Mouse (Mus musculus): Measurements from ENCODE around the gene B4galnt2. TPM values are rescaled to one million over a fixed set of nuclear protein-coding genes. Genes with fewer than 3 reads are reported as not detected.

Gene B4galnt2
- polyA plus RNA-seq, 1 experiment: 0.15 TPM

GRCm38 (mm10) chr11:95861397-95861796 lies 53.3 kb downstream of the B4galnt2 start:
- H3K4me1 ChIP-seq: peaks cover 27% of the 10 kb centered on the region

DNA sequence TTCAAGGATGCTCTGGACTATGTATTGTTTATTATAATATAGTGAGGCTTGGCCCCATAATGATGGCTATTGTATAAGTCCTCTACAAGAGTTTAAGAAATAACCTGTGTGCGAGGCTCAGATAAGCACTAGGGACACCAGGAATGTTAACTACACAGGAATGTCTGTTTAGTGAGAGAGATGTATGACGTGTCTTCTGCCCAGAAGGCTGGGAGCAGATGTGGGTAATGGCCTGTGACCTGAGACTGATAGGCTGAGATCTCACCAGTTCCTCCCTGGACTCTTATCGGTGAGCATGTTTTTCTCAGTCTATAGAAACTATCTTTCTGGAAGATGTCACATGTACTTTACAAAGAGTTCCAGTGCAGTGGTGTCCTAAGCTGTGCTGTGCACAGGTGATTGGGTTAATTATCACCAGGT lies 54.6 kb downstream of the B4galnt2 start:
- H3K36me3 ChIP-seq (replicated peaks; ENCODE audit: low read length): peaks cover 24% of the 10 kb centered on the region
- TF ChIP-seq FLI1 (IDR thresholded peaks at IDR 0.05; ENCODE audit: low read length) (no peak), GATA1 (IDR thresholded peaks at IDR 0.05; ENCODE audit: borderline replicate concordance, low read length) (no peak)
- no peaks in the 10 kb centered on the region for H3K9me3 ChIP-seq
- H3K27me3 ChIP-seq (replicated peaks): no peaks in the 10 kb centered on the region
- H3K4me1 ChIP-seq: peaks cover 23% of the 10 kb centered on the region
- peak overlapping the region; percentile 97 for H3K4me3 ChIP-seq (replicated peaks)

More at GRCm38 (mm10) chr11:95861397-95861796, 53.3 kb downstream of the B4galnt2 start:
- no peaks in the 10 kb centered on the region for H3K9me3 ChIP-seq
- peaks cover 2% of the 10 kb centered on the region for H3K27me3 ChIP-seq (replicated peaks)
- TF ChIP-seq GATA1 (IDR thresholded peaks at IDR 0.05; ENCODE audit: borderline replicate concordance, low read length) (no peak), FLI1 (IDR thresholded peaks at IDR 0.05; ENCODE audit: low read length) (no peak)
- no peak overlapping the region for H3K4me3 ChIP-seq (replicated peaks)
- H3K36me3 ChIP-seq (replicated peaks; ENCODE audit: low read length): peaks cover 29% of the 10 kb centered on the region

DNA sequence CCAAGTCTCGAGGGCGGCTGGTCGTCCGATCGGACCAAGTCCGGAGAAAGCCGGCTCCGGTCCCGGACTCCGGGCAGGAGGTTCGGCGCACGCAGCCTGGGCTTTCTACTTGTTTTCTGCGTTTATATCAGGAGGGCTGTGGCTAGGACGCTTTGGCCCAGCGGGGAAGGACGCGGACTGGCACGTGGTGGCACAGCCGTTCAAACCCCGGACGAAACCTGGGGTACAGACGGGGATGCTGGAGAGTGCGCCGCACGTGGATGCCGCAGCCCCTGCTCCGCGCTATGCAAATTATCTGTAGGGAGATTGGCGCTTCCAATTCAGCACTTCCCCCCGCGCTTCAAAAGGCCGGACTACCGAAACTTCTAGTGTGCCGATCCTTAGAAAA lies 55.2 kb downstream of the B4galnt2 start:
- no peak for TF ChIP-seq GATA1 (IDR thresholded peaks at IDR 0.05; ENCODE audit: borderline replicate concordance, low read length)
- TF ChIP-seq FLI1 (IDR thresholded peaks at IDR 0.05; ENCODE audit: low read length): no peak
- H3K36me3 ChIP-seq (replicated peaks; ENCODE audit: low read length): peaks cover 24% of the 10 kb centered on the region
- no peaks in the 10 kb centered on the region for H3K27me3 ChIP-seq (replicated peaks)
- peak overlapping the region; percentile 97 for H3K4me3 ChIP-seq (replicated peaks)
- peaks cover 23% of the 10 kb centered on the region for H3K4me1 ChIP-seq
- no peaks in the 10 kb centered on the region for H3K9me3 ChIP-seq

DNA sequence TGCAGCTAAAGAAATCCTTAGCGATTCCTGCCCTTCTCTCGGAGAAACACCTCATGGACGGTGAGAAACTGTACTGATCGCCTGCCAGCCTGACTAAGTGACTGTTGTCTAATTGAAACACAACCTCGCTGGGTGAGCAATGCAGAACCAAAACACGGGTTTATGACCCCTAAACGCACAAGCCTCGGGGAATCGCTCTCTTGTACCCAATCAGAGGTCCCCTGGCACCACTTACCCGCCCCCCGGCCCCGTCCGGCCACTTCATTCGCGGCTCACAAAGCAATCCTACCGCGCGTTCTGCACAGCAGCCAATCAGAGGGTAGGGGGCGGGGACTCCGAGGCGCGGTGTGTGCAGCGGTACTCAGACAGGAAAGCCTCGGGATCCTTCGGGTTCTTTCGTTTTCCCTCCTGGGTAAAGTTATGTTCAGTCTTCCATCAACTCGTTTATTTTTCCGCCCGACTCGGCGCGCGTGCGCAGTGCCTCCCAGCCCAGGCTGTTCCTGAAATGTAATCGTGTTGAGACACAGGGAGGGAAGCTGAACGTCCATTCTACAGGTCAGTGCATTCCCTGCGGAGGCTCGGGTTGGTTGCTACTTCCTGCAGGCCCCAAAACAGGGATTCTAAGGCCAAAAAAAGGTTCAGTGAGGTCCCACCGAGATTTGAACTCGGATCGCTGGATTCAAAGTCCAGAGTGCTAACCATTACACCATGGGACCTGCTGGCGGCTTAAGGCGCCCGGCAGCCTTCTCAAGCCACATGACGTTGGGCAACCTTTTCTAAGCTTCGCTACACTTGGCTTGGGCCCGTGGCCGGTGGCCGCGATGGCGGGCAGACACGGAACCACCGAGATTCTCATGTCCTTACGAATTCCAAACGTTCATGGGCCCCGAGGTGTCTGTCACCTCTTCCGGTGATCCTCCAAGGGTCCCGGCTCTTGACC lies 55.9 kb downstream of the B4galnt2 start:
- no peak for TF ChIP-seq FLI1 (IDR thresholded peaks at IDR 0.05; ENCODE audit: low read length)
- TF ChIP-seq GATA1 (IDR thresholded peaks at IDR 0.05; ENCODE audit: borderline replicate concordance, low read length): no peak
- Histone ChIP-seq H3K36me3 (replicated peaks; ENCODE audit: low read length) (peaks cover 20% of the 10 kb centered on the region), H3K4me1 (peaks cover 24% of the 10 kb centered on the region), H3K9me3 (no peaks in the 10 kb centered on the region), H3K4me3 (replicated peaks) (peak overlapping the region; percentile 97), H3K27me3 (replicated peaks) (no peaks in the 10 kb centered on the region)

DNA sequence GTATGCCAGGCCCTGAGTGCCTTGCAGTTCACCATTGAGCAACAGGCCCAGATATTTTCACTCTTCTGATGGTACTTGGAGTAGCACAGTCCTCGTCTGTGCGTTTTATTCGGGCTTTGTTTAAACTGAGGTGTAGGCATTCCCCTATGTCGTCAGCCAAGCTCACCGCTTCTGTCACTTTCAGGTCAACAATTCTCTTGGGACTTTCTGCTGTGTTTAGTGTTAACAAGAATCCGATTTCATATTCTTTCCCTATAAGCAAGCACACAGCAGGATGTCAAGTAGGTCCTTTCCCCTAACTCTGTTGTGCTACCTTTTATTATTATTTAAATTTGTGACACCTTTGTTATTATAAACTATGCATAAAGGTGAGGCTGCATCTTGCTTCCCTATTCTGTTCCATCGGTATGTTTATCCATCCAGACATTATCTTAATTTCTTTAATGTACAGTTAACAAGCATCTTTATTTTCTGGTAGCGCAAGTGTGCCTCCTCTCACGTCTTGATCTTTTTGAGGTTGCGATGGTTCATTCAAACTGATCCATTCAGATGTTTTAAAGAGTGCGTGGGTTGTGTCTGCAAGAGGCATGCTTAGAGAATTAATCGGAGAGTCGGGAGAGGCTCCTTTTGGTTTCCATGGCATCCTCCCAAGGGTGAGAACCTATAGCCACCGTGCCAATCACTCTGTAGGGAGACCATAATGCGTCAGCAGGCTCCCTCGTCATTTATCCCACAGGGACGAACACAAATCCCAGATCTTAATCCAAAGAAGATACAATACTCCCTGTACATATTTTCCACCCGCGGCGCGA lies 56.8 kb downstream of the B4galnt2 start:
- no peak for TF ChIP-seq FLI1 (IDR thresholded peaks at IDR 0.05; ENCODE audit: low read length)
- no peak for TF ChIP-seq GATA1 (IDR thresholded peaks at IDR 0.05; ENCODE audit: borderline replicate concordance, low read length)
- Histone ChIP-seq H3K27me3 (replicated peaks) (no peaks in the 10 kb centered on the region), H3K36me3 (replicated peaks; ENCODE audit: low read length) (peaks cover 13% of the 10 kb centered on the region), H3K9me3 (no peaks in the 10 kb centered on the region), H3K4me3 (replicated peaks) (peak overlapping the region; percentile 97), H3K4me1 (peaks cover 27% of the 10 kb centered on the region)

DNA sequence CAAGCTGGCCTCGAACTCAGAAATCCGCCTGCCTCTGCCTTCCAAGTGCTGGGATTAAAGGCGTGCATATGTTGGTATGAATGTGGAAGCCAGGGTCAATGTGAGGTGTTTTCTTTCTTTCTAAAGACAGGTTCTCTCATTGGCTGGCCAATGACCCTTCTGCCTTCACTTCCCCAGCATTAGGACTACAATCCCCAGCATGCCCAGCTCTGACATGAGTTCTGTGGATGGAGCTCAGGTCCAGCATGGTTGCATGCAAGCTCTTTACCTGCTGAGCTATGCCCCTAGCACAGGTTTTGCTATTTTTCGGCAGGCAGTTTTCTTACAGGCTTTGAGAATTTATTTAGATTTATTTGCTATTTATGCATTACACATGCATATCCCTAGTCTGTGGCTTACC lies 57.4 kb downstream of the B4galnt2 start:
- Histone ChIP-seq H3K27me3 (replicated peaks) (peaks cover 3% of the 10 kb centered on the region), H3K36me3 (replicated peaks; ENCODE audit: low read length) (peaks cover 7% of the 10 kb centered on the region), H3K4me1 (peaks cover 27% of the 10 kb centered on the region), H3K4me3 (replicated peaks) (no peak overlapping the region), H3K9me3 (no peaks in the 10 kb centered on the region)
- no peak for TF ChIP-seq FLI1 (IDR thresholded peaks at IDR 0.05; ENCODE audit: low read length)

GRCm38 (mm10) chr11:95853684-95854083 lies 61.0 kb downstream of the B4galnt2 start:
- TF ChIP-seq GATA1 (IDR thresholded peaks at IDR 0.05; ENCODE audit: borderline replicate concordance, low read length): no peak
- no peak for TF ChIP-seq FLI1 (IDR thresholded peaks at IDR 0.05; ENCODE audit: low read length)
- no peaks in the 10 kb centered on the region for H3K36me3 ChIP-seq (replicated peaks; ENCODE audit: low read length)
- H3K4me1 ChIP-seq: peaks cover 16% of the 10 kb centered on the region
- H3K9me3 ChIP-seq: no peaks in the 10 kb centered on the region
- H3K4me3 ChIP-seq (replicated peaks): no peak overlapping the region
- H3K27me3 ChIP-seq (replicated peaks): peaks cover 12% of the 10 kb centered on the region

- peaks cover 7% of the 10 kb centered on the region for H3K4me1 ChIP-seq
- peaks cover under 1% of the 10 kb centered on the region for H3K36me3 ChIP-seq (replicated peaks; ENCODE audit: low read length)
- TF ChIP-seq GATA1 (IDR thresholded peaks at IDR 0.05; ENCODE audit: borderline replicate concordance, low read length): no peak
- H3K9me3 ChIP-seq: peaks cover 5% of the 10 kb centered on the region; the same call in 1 of the 2 replicates
- H3K27me3 ChIP-seq (replicated peaks): peaks cover 12% of the 10 kb centered on the region
- no peak overlapping the region for H3K4me3 ChIP-seq (replicated peaks)
Observed at GRCm38 (mm10) chr11:95850898-95851297, 63.8 kb downstream of the B4galnt2 start.

DNA sequence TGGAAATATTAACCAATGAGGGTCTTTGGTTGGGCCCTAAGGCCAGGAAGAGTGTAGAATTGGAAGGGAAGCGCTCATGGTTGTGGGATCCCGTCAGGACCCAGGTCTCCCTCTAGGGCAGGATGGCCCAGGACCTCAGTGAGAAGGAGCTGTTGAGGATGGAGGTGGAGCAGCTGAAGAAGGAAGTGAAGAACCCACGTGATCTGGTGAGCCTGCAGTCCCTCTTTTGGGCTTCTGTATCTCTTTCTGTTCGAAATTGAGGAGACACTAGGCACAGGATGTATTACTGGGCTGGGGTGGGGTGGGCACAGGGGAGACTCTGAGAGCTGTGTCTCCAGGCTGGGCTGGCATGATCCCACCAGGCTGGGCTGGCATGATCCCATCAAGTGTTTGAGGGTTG lies 69.8 kb downstream of the B4galnt2 start:
- Histone ChIP-seq H3K4me3 (replicated peaks) (no peak overlapping the region), H3K4me1 (peaks cover 61% of the 10 kb centered on the region), H3K9me3 (peaks cover 5% of the 10 kb centered on the region; the same call in 1 of the 2 replicates), H3K27me3 (replicated peaks) (peaks cover 41% of the 10 kb centered on the region), H3K36me3 (replicated peaks; ENCODE audit: low read length) (peaks cover 4% of the 10 kb centered on the region)
- TF ChIP-seq FLI1 (IDR thresholded peaks at IDR 0.05; ENCODE audit: low read length) (no peak), GATA1 (IDR thresholded peaks at IDR 0.05; ENCODE audit: borderline replicate concordance, low read length) (no peak)

Measured in megakaryocyte, embryonic 14.5 days (primary cell).